In genomic region chr8:108748095-108748494, GRCm38 (mm10) we compare ENCODE assay signal across 13 mouse cellular contexts.
DNase-seq lines count a peak whose midpoint lies in the region; ATAC-seq and TF ChIP-seq lines count a peak whose summit lies in the region.
"Had no signal": no experiment of that assay in that cellular context is flagged by ENCODE, and none has a peak within 500 bp of the region (broad histone marks: within the 10 kb centered on the region; RNA-seq: fewer than 3 reads in every experiment).

No protein-coding gene starts in this region.

- peaks cover 16% of the 10 kb centered on the region for H3K4me1 ChIP-seq in heart, adult 2 months (ENCODE audit: control insufficient read depth, insufficient read depth, low read length)
- H3K4me1 ChIP-seq in liver, adult 2 months (ENCODE audit: control insufficient read depth, insufficient read depth, low read length) = peaks cover 24% of the 10 kb centered on the region
- H3K4me1 ChIP-seq in midbrain, embryonic 15.5 days = peaks cover 51% of the 10 kb centered on the region
- peaks cover 13% of the 10 kb centered on the region for H3K4me1 ChIP-seq in forebrain, embryonic 13.5 days

- no peak for TF ChIP-seq POLR2A in heart, adult 2 months (IDR thresholded peaks at IDR 0.05; ENCODE audit: insufficient read depth, low read depth, low read length)
- no peak for TF ChIP-seq POLR2A in liver, adult 2 months (IDR thresholded peaks at IDR 0.05; ENCODE audit: extremely low read depth, insufficient read depth, low read length)

- peaks cover 1% of the 10 kb centered on the region; the same call in 1 of the 2 replicates for H3K79me2 ChIP-seq in heart, adult 2 months (replicated peaks; ENCODE audit: control insufficient read depth, insufficient read depth, low read length)
- H3K79me2 ChIP-seq in liver, adult 2 months (ENCODE audit: control insufficient read depth, insufficient read depth, low read length) = peaks cover 44% of the 10 kb centered on the region

- peak overlapping the region; percentile 22; the same call in 1 of the 2 replicates for H3K4me3 ChIP-seq in heart, adult 2 months
- no peak overlapping the region; the same call in 1 of the 2 replicates for H3K4me3 ChIP-seq in liver, adult 2 months (ENCODE audit: insufficient read depth, low read depth, low read length)
- no peak overlapping the region for H3K4me3 ChIP-seq in midbrain, embryonic 15.5 days
- H3K4me3 ChIP-seq in forebrain, embryonic 13.5 days = no peak overlapping the region

- peak in 1 of 2 experiments; percentile 28 for DNase-seq in heart, adult 2 months
- DNase-seq in heart, adult 11 months = no peak
- DNase-seq in liver, adult 2 months (ENCODE audit: extremely low read depth, low read depth, low spot score) = peak; percentile 29
- no peak for DNase-seq in liver
- no peak for DNase-seq in adrenal gland, adult 18-20 months (ENCODE audit: low spot score in 2 of 2)
- DNase-seq: cerebellum, postnatal 14 days; heart, postnatal 36 days; right cerebral cortex, adult 18-20 months had no signal

- ATAC-seq in granulocyte monocyte progenitor cell, adult 5-6 weeks (replicated peaks; ENCODE audit: poor library complexity, severe bottlenecking) = peak; percentile 37
- no peak for ATAC-seq in midbrain, embryonic 15.5 days (replicated peaks)
- no peak for ATAC-seq in forebrain, embryonic 13.5 days
- ATAC-seq: activated CD4-positive, CD25-positive, alpha-beta regulatory T cell, adult 4 months; intestine, postnatal 0 days had no signal

- no peak for TF ChIP-seq EP300 in heart, adult 2 months (IDR thresholded peaks at IDR 0.05; ENCODE audit: insufficient read depth, low read depth, low read length)

- peak overlapping the region; percentile 36 for H3K27ac ChIP-seq in heart, adult 2 months
- H3K27ac ChIP-seq in liver, adult 2 months (replicated peaks; ENCODE audit: insufficient read depth, low read depth, low read length) = peak overlapping the region; percentile 8
- H3K27ac ChIP-seq in midbrain, embryonic 15.5 days = 0 out of 2 replicates have a peak overlapping the region, but pooled peaks have one; percentile 28
- no peak overlapping the region for H3K27ac ChIP-seq in forebrain, embryonic 13.5 days

- intact Hi-C loops in heart, adult 2 months (cut with DNase I) = no loop called here

- no peaks in the 10 kb centered on the region for H3K27me3 ChIP-seq in heart, adult 2 months (ENCODE audit: control insufficient read depth, insufficient read depth, low read length)
- H3K27me3 ChIP-seq in liver, adult 2 months (ENCODE audit: control insufficient read depth, insufficient read depth, low read length) = no peaks in the 10 kb centered on the region
- H3K27me3 ChIP-seq in midbrain, embryonic 15.5 days (replicated peaks) = no peaks in the 10 kb centered on the region
- no peaks in the 10 kb centered on the region; the same call in 1 of the 2 replicates for H3K27me3 ChIP-seq in forebrain, embryonic 13.5 days

- 0 out of 2 replicates have a peak, but pooled peaks cover 2% of the 10 kb centered on the region for H3K36me3 ChIP-seq in heart, adult 2 months (ENCODE audit: control insufficient read depth, insufficient read depth, low read length)
- no peaks in the 10 kb centered on the region for H3K36me3 ChIP-seq in liver, adult 2 months (ENCODE audit: control insufficient read depth, insufficient read depth, low read length)
- H3K36me3 ChIP-seq in midbrain, embryonic 15.5 days (replicated peaks) = 0 out of 2 replicates have a peak, but pooled peaks cover 3% of the 10 kb centered on the region
- no peaks in the 10 kb centered on the region for H3K36me3 ChIP-seq in forebrain, embryonic 13.5 days (ENCODE audit: poor library complexity, severe bottlenecking)

- 39% methylated on average over 11 of the region's 11 CpGs for whole genome bisulfite sequencing in heart, adult 2 months
- WGBS in liver, adult 2 months = 74% methylated on average over 11 of the region's 11 CpGs
- 45% methylated on average over 11 of the region's 11 CpGs for WGBS in midbrain, embryonic 15.5 days
- WGBS in forebrain, embryonic 13.5 days = 54% methylated on average over 11 of the region's 11 CpGs

- H3K9me3 ChIP-seq in midbrain, embryonic 15.5 days = no peaks in the 10 kb centered on the region
- no peaks in the 10 kb centered on the region for H3K9me3 ChIP-seq in forebrain, embryonic 13.5 days (replicated peaks)

- peak overlapping the region; percentile 20 for H3K9ac ChIP-seq in heart, adult 2 months (ENCODE audit: low read depth, low read length)
- H3K9ac ChIP-seq in liver, adult 2 months (ENCODE audit: low read depth, low read length) = no peak overlapping the region
- no peak overlapping the region for H3K9ac ChIP-seq in midbrain, embryonic 15.5 days
- no peak overlapping the region for H3K9ac ChIP-seq in forebrain, embryonic 13.5 days

- no peak for TF ChIP-seq CTCF in heart, adult 2 months (IDR thresholded peaks at IDR 0.05)
- no peak for TF ChIP-seq CTCF in liver, adult 2 months (IDR thresholded peaks at IDR 0.05; ENCODE audit: low read depth, low read length)

- no peak overlapping the region for H3K4me2 ChIP-seq in midbrain, embryonic 15.5 days
- H3K4me2 ChIP-seq in forebrain, embryonic 13.5 days = no peak overlapping the region
